Mouse (Mus musculus): ENCODE data around the gene Cops9.

DNA sequence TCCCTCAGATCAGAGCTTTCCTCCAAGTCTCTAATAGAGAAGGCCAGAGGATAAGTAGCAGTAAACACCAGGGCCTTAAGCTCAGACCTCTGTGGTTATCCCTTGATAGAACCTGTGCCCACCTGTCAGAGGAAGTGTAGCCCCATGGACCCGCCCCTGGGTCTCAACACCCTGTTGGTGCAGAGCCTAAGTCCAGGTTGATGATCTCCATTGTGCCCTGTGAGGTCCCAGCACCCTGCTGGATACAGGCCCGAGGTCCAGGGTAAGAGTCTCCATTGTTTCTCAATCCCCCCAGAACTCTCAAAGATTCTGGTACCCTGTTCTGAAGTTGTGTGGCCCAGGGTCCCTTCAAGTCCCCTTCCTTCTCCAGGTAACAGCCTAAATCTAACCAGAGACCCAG is 4.3 kb upstream of the Cops9 start:
- TF ChIP-seq CTCF (IDR thresholded peaks at IDR 0.05; ENCODE audit: control insufficient read depth, insufficient read depth, insufficient replicate concordance, low read depth, low read length) (no peak), POLR2A (IDR thresholded peaks at IDR 0.05; ENCODE audit: control insufficient read depth, low read depth, low read length) (no peak)
